Mouse (Mus musculus) embryonic fibroblast, embryonic 13.5 days (primary cell): ENCODE results near the gene Gm20521.

Experiments used
- CTCF ChIP-seq: IDR thresholded peaks from 2 replicates; pipeline ENCODE4 v1.5.1; 2011; ENCODE audit warnings: mild to moderate bottlenecking, control low read depth, low read length, moderate library complexity, borderline replicate concordance; ENCODE audit not compliant: insufficient read depth
- POLR2A ChIP-seq: IDR thresholded peaks from 2 replicates; pipeline ENCODE4 v1.6.1; 2011; ENCODE audit warnings: low read depth, mild to moderate bottlenecking, control low read depth, low read length, moderate library complexity

DNA sequence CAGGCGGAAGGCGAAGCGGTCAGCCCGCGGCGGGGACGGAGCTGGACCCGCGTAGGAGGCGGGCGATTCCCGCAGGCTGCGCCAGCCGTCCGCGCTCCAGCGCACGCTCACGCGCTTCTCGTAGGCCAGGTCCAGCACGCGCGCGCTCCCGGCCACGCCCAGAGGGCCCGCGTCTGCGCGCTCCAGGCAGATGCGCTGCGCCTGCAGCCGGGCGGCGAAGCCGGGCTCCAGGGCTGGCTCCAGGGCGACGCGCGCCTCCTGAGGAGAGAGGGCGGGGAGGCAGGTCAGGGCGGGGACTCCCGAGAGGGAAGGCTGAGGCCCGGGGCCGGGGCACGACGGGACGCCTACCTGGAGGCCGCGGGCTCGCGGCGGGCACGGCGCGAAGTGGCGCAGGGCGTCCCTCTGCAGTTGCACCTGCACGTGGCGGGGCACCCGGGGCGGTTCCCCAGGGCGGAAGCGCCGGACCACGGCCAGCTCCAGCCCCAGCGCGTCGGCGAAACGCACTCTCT is 6.6 kb upstream of the Gm20521 start:
- no peak for TF ChIP-seq CTCF
- peak; percentile 74 for TF ChIP-seq POLR2A
